Mouse (Mus musculus): ENCODE measurements around the gene Abcc10. TPM values are rescaled to one million over a fixed set of nuclear protein-coding genes. Genes with fewer than 3 reads are reported as not detected.

Gene Abcc10
- total RNA-seq, 2 experiments from 2014 or later: 8.2 to 14.2 TPM

DNA sequence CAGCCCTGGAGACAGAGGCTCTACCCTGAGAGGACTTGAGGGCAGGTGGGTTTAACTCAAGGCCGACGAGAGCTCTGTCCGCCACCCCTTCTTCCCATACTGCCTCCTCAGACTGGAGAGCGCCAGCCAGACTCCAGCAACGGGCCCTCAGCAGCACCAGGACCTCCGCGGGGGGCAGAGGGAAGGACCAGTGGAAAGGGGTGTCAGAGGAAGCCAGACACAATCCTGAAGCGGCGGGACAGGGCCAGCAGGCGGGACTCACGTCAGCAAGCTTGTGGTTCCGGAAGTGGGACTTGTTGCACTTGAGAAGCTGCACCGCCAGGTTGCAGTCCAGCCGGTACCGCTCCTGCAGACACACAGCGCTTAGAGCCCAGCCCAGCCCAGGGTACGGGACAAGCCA lies 68.5 kb downstream of the Abcc10 start:
- DNase-seq: no peak

DNA sequence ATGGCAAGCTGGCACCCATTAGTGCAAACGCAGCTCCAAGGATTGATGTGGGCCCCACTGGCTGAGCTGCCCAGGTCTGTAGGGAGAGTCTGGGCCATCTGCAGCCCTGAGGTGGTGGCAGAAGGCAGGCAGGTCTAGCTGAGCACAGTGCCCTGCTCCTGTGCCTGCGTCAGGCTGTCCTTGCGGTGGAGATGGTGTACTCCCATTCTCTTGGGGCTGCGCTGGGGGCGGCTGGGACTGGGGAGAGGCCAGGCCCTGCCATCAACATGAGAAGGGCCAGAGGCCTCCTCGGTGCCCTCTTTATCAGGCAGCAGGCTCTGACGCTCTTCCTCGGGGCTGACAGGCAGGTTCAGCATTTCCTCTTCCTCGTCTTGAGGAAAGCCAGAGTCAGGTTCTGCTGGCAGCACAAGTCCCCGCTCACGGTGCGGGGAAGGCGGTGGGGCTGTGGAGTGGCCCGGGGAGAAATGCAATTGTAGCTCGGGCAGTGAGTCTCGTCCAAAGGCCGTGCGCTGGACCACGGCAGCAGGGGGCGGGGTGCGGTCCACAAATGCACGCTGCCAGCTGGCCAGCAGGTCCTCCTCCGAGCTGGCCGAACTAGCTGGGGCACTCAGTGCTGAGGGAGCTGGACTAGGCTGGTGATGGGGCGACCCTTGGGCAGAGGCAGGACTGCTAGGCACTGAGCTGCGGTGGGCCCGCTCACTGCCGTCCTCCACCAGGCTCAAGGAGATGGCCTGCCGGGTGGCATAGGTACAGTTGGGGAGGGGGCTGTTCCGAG lies 69.7 kb downstream of the Abcc10 start:
- DNase-seq: no peak

DNA sequence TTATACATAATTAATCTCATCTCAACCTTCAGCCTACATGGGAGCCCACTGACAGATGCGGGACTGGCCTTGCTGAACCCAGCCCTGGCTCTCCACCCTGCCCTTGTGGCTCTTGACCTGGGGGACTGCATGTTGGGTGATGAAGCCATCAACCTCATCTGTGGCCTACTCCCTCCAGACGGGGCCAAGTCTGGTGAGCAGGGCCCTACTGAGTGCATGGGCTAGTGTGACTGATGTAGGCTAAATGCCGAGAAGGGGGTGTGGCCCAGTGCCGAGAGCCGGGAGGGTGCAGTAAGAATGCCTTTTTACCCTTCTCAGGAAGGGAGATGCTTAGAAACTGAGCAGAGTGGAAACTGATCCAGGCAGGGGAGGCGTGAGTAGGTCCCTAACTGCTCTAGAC lies 73.0 kb downstream of the Abcc10 start:
- no peak for DNase-seq

DNA sequence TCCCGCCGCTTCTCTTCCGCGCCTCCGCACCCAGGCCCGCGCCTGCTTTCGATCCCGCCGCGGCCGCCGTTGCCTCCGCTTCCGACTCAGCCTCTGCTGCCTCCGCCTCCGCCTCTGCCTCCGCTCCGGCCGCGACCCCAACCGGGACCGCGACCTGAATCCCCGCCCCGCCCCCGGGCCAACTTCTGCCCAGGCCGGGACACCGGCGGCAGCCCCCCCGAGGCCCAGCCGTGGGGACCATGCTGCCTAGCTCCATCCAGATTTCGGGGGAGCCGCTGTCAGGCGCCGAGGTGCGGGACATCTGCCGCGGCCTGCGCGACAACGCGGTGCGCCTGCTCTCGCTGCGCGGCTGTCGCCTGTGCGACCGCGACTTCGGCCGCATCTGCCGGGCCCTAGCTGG lies 74.0 kb downstream of the Abcc10 start:
- peak; percentile 46 for DNase-seq

DNA sequence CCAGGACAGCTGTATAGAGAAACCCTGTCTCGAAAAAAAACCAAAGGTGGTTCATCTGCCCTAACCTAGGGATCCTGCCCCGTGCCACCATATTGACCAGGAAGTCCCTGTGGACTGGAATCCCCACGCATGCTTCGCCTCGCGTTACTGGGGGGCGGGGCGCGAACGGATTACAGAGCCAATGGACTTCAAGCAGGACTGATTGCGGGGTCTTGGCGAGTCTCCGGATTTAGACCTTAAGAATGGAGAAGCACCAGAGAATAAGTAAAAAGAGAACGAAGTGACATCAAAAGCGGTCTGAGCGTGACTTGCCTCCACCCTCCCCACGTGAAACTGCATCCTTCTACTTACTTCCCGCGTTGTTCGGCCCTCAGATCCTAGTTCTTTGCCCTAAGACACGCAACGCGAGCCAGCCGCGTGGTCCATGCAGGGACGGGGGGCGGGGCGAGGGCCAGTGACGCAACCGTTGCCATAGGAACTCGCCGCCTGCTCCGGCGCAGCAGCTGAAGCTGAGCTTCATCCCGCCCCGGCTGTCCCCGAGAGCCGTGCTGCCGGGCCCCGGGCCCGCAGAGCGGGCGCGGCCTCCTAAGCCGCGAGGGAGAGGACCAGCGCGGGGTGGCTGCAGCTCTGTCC lies 74.6 kb downstream of the Abcc10 start, which contains the start of gene Lrrc73:
Gene Lrrc73 (plus strand): TSS at position 80 of the 633 bp plus-strand sequence.
- DNase-seq: peak; percentile 98

Other genes with a start within 250 kb of the Abcc10 start
- gene Mrps18a, start 217.4 kb downstream of the Abcc10 start, total RNA-seq (2021): 100 to 1,000 TPM in 1 of 2 experiments, 10 to 100 TPM in 1; 100.0 to 108 TPM
- 1 to 10 TPM; 5.0 to 6.3 TPM for gene Rsph9, start 184.1 kb downstream of the Abcc10 start, total RNA-seq (2021)
- gene Mad2l1bp, start 174.8 kb downstream of the Abcc10 start, total RNA-seq (2021): 10 to 100 TPM; 14.1 to 15.0 TPM
- gene Gtpbp2, start 167.3 kb downstream of the Abcc10 start, total RNA-seq (2021): 10 to 100 TPM; 66.5 to 94.0 TPM
- gene Polh, start 125.7 kb downstream of the Abcc10 start, total RNA-seq (2021): 10 to 100 TPM; 25.5 to 31.4 TPM
- 10 to 100 TPM; 43.6 to 48.5 TPM for gene Xpo5, start 125.6 kb downstream of the Abcc10 start, total RNA-seq (2021)
- 10 to 100 TPM; 68.3 to 72.3 TPM for gene Polr1c, start 80.3 kb downstream of the Abcc10 start, total RNA-seq (2021)
- gene Yipf3, start 80.3 kb downstream of the Abcc10 start, total RNA-seq (2021): 100 to 1,000 TPM; 105 to 121 TPM
- 1 to 10 TPM; 3.4 to 3.8 TPM for gene Lrrc73, start 74.8 kb downstream of the Abcc10 start, total RNA-seq (2021)
- gene Tjap1, start 45.3 kb downstream of the Abcc10 start, total RNA-seq (2021): 10 to 100 TPM; 42.0 to 52.6 TPM
- 1 to 10 TPM in 1 of 2 experiments, under 1 TPM in 1; 0.78 to 1.3 TPM for gene Dlk2, start 30.9 kb downstream of the Abcc10 start, total RNA-seq (2021)
- gene Zfp318, start 55.4 kb upstream of the Abcc10 start, total RNA-seq (2021): 10 to 100 TPM; 24.6 to 30.7 TPM
- gene Crip3, start 100.6 kb upstream of the Abcc10 start, total RNA-seq (2021): under 1 TPM; 0.39 to 1.00 TPM
- 10 to 100 TPM in 1 of 2 experiments, 1 to 10 TPM in 1; 5.4 to 14.6 TPM for gene Slc22a7, start 110.1 kb upstream of the Abcc10 start, total RNA-seq (2021)
- 1 to 10 TPM; 1.2 to 2.2 TPM for gene Ttbk1, start 159.3 kb upstream of the Abcc10 start, total RNA-seq (2021)
- gene Dnph1, start 168.4 kb upstream of the Abcc10 start, total RNA-seq (2021): 1 to 10 TPM; 5.7 to 6.1 TPM
- 10 to 100 TPM; 14.3 to 22.9 TPM for gene Cul9, start 218.0 kb upstream of the Abcc10 start, total RNA-seq (2021)
- 10 to 100 TPM; 33.6 to 37.6 TPM for gene Srf, start 227.8 kb upstream of the Abcc10 start, total RNA-seq (2021)

Measured in adrenal gland, postnatal 10 days (tissue).